9 mouse cellular contexts compared by ENCODE assay signal in the genomic region with DNA sequence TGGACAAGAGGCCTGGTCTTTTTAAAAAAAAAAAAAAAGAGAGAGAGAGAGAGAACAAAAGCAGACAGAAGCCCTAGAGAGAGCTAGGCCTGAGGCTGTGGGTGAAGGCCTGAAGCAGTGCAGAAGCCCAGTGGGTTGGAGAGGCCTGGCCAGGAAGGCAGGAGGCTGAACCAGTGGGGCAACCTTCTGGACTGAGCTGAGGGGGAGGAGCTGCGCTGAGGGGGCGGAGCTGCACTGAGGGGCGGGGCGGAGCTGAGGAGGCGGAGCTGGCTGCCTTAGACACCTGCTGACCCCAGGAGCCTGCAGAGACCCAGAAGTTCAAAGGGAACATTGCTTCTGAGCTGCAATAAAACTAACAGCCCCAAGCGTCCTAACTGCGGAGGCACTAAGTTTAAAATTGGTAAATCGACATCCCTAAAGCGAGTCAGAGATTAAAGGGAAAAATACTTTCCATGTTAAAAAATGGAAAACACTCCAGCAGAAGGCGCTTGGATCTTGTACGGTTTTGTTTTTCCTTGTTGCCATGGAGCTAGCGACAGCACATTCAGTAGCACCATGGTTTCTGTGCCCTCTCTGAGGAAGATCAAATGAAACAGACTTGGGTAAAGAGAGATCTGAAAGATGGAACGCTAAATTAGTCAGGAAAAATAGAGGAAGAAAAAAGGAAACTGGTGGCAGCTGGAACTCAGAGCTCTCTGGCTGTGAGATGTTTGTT.
DNase-seq lines count a peak whose midpoint lies in the region; ATAC-seq and TF ChIP-seq lines count a peak whose summit lies in the region.
"Had no signal": no experiment of that assay in that cellular context is flagged by ENCODE, and none has a peak within 500 bp of the region (broad histone marks: within the 10 kb centered on the region; RNA-seq: fewer than 3 reads in every experiment).

No protein-coding gene starts in this region.

- H3K4me2 ChIP-seq in lung, embryonic 15.5 days: no peak overlapping the region
- no peak overlapping the region for H3K4me2 ChIP-seq in stomach, postnatal 0 days (replicated peaks; ENCODE audit: low read depth)

- no peak overlapping the region for H3K4me3 ChIP-seq in lung, embryonic 15.5 days
- H3K4me3 ChIP-seq in stomach, postnatal 0 days (ENCODE audit: low read depth, low read length): no peak overlapping the region

- H3K4me1 ChIP-seq in lung, embryonic 15.5 days: no peaks in the 10 kb centered on the region
- no peaks in the 10 kb centered on the region for H3K4me1 ChIP-seq in stomach, postnatal 0 days (replicated peaks; ENCODE audit: control insufficient read depth, insufficient read depth)

- intact Hi-C loops in left cerebral cortex, postnatal 14 days (cut with DNase I): no loop called here
- intact Hi-C loops in left cerebral cortex, postnatal 36 days (cut with DNase I): no loop called here

- WGBS in lung, embryonic 15.5 days: 42% methylated on average over 13 of the region's 13 CpGs
- WGBS in stomach, postnatal 0 days: 47% methylated on average over 13 of the region's 13 CpGs

- DNase-seq in left cerebral cortex, postnatal 14 days (ENCODE audit: low spot score in 2 of 2): peak; percentile 10 to 29
- no peak for DNase-seq in left cerebral cortex, postnatal 36 days (ENCODE audit: low spot score in 2 of 2)
- peak; percentile 19 for DNase-seq in kidney, adult 11 months
- DNase-seq in stomach, postnatal 0 days (ENCODE audit: low spot score): peak; percentile 28
- DNase-seq in gastrocnemius, adult 18-20 months (ENCODE audit: low spot score): no peak
- no peak for DNase-seq in spleen, postnatal 4 days (ENCODE audit: low spot score in 2 of 2)
- no peak for DNase-seq in right cerebral cortex, adult 2 months (ENCODE audit: low spot score in 2 of 2)

- no peak overlapping the region for H3K9ac ChIP-seq in lung, embryonic 15.5 days
- H3K9ac ChIP-seq in stomach, postnatal 0 days (ENCODE audit: low read length): no peak overlapping the region

- H3K27ac ChIP-seq in lung, embryonic 15.5 days: no peak overlapping the region
- no peak overlapping the region; the same call in 1 of the 2 replicates for H3K27ac ChIP-seq in stomach, postnatal 0 days (replicated peaks)

- no peaks in the 10 kb centered on the region for H3K36me3 ChIP-seq in lung, embryonic 15.5 days
- H3K36me3 ChIP-seq in stomach, postnatal 0 days (ENCODE audit: control insufficient read depth, insufficient read depth, low read length): no peaks in the 10 kb centered on the region
- H3K36me3 ChIP-seq: G1E had no signal

- ATAC-seq in lung, embryonic 15.5 days (ENCODE audit: borderline replicate concordance, extremely low read depth, low FRiP score, low TSS enrichment): peak; percentile 67; the same call in 1 of the 2 replicates
- ATAC-seq in stomach, postnatal 0 days (ENCODE audit: low FRiP score, low TSS enrichment): peak; percentile 59; the same call in 1 of the 2 replicates

- TF ChIP-seq CTCF in stomach, postnatal 0 days (IDR thresholded peaks at IDR 0.05; ENCODE audit: low read depth): no peak

- H3K9me3 ChIP-seq in lung, embryonic 15.5 days: no peaks in the 10 kb centered on the region
- H3K9me3 ChIP-seq in stomach, postnatal 0 days (ENCODE audit: control insufficient read depth, low read length): no peaks in the 10 kb centered on the region

- no peaks in the 10 kb centered on the region for H3K27me3 ChIP-seq in lung, embryonic 15.5 days
- no peaks in the 10 kb centered on the region for H3K27me3 ChIP-seq in stomach, postnatal 0 days (ENCODE audit: control insufficient read depth, insufficient read depth, low read length)

- TF ChIP-seq EP300 in stomach, postnatal 0 days (optimal IDR thresholded peaks at IDR 0.05): no peak

Comparison
In these comparisons a context has a peak if more than half of its experiments do, and no peak if none do; other contexts are left out.
1. DNase-seq: peak in left cerebral cortex, postnatal 14 days (2 of 2), kidney, adult 11 months (single experiment) and stomach, postnatal 0 days (single experiment); none in left cerebral cortex, postnatal 36 days (0 of 2), gastrocnemius, adult 18-20 months (single experiment), spleen, postnatal 4 days (0 of 2) and right cerebral cortex, adult 2 months (0 of 2).